Mouse (Mus musculus) right cerebral cortex, postnatal 36 days (tissue): Measurements from ENCODE around the gene Capns2.

Experiments
- DNase-seq, 2 experiments: peaks; one replicate each; pipeline ENCODE4 v3.0.0; 2022; ENCODE audit warnings: low spot score in 2 of 2, mixed read lengths in 1 of 2

Gene Capns2

DNA sequence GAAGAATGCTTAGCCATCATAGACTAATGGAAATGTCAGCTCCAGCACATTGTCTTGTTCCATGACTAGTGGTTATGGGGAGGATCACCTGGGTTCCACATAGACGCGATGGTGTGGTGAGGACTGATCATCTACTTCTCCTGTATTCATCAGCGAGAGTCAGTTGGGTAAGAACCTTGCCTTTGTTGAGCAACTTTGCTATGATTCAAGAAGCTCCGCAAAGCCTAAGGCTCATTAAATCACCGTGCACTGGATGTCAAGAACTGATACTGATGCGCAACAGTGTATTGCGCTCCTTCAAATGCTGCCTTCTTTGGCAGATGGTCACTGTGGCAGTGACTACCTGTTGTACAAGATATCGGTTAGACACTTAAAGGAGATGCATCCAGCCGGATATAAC, 5.3 kb downstream of the Capns2 start:
- DNase-seq, result no peak

- DNase-seq, result no peak
Observed at GRCm38 (mm10) chr8:92908448-92908847, 7.2 kb downstream of the Capns2 start.

DNA sequence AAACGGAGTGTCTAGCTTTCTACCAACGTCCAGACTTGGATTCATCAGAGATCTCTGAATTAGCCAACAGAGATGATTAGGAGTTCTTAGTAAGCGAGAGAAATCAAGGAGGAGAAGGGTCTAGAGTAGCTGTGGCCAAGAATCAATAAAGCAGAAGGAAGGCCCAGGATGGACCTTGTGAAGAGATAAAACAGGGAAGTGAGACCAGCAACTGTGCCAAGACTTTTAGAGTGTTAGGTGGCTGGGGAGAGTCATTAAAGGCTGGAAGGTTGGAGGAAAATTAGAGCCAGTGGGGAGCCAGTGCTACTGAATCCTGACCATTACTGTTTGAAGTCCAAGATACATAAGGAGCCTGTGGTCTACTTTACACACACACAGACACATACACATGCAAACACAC, 10.3 kb downstream of the Capns2 start:
- DNase-seq, result no peak

- no peak for DNase-seq
Observed at GRCm38 (mm10) chr8:92913396-92913795, 12.2 kb downstream of the Capns2 start.

GRCm38 (mm10) chr8:92916082-92916481, 14.9 kb downstream of the Capns2 start:
- DNase-seq, result no peak

GRCm38 (mm10) chr8:92921768-92922167, 20.6 kb downstream of the Capns2 start:
- DNase-seq, result no peak

DNA sequence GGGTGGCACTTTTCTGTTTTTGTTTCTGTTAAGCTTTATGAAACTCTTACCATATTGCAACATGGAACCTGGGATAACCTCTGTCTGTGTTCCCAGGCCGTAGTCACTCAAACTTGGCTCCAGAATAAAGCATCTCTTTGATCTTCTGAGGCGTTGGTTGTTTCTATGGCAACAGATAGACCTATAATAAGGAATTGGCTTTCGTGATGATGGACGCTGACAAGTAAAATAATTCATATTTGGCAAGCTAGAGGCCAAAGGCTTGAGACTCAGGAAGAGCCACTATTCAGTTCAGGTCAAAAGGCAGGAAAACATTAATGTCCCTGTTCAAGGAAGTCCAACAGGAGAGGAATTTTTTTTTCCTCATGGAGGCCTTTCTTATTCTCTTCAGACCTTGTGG, 27.8 kb downstream of the Capns2 start:
- no peak for DNase-seq

DNA sequence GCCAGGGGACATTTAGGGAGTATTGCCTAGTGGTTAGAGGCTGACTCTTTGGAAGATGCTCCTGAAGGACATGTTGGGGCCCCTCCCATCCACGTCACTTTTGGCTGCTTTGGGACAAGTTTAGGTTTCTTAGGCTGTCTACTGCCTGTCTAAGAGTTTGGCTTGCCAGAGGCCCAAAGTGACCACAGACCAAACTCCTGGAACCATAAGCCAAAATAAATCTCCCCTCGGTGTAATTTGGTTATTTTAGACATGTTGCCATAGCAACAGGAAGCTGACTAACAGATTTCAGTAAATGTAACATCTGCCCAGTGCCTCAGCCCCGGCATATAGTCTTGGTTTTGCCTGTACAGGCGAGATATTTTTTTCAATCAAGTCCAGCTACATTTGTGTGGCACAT, 36.8 kb downstream of the Capns2 start:
- no peak for DNase-seq

- no peak for DNase-seq
Observed at GRCm38 (mm10) chr8:92949071-92949470, 47.9 kb downstream of the Capns2 start.

- DNase-seq, result no peak
Observed at GRCm38 (mm10) chr8:92950639-92951371, 49.6 kb downstream of the Capns2 start.
